Mouse (Mus musculus): Measurements from ENCODE around the gene Gm10912.
"Not testable (repeated sequence)": the region's sequence is repeated elsewhere in the genome, so short reads cannot be mapped to it uniquely, and the experiment has no call there.

The Gm10912 gene

DNA sequence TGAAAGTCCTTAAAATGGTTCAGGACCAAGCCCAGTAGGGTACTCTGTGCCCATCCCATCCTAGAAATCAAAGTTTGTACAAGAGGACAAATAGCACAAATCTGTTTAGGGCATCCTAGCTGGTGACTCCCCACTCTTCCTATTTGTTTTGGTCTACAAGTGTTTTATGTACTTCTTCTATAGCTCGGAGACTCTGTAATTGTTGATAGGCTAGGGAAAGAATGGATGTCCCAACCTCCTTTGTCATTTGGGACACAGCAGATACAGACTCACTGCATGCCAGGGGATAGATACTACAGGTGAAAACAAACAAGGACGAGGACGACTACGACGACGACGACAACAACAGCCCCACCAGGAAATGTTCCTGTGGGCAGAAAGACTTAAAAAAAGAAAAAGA is 2.8 kb downstream of the Gm10912 start, which contains the start of gene Gm10799:
Gene Gm10799 (minus strand): TSS at position 101 of the 400 bp plus-strand sequence.
- not testable (repeated sequence) for DNase-seq (ENCODE audit: low spot score)

DNA sequence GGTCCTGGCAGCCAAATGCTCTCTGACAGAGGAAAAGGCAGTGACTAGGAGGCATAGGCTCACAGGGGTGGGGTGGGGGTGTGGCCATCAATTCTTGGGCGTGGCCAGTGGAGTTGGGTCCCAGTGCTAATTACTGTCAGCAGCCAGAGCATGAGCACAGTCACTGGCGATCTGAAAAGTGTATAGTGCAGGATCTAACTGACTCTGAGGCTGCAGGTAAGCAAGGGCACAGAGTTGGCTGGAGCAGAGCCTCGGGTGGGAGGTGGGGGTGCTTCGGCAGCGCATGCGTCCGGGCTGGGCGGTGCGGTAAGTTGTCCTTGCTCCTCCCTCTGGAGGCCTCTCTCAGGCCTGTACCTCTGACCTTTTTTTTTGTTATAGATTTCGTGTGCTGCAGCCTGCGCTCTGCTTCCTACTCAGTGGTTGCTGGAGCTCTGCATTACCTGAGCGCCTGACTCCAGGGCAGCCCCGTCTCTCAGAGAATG is 4.1 kb downstream of the Gm10912 start, which contains the start of gene Cd59b:
Gene Cd59b (plus strand): TSS at position 146 of the 482 bp plus-strand sequence.
- no peak for DNase-seq (ENCODE audit: low spot score)

DNA sequence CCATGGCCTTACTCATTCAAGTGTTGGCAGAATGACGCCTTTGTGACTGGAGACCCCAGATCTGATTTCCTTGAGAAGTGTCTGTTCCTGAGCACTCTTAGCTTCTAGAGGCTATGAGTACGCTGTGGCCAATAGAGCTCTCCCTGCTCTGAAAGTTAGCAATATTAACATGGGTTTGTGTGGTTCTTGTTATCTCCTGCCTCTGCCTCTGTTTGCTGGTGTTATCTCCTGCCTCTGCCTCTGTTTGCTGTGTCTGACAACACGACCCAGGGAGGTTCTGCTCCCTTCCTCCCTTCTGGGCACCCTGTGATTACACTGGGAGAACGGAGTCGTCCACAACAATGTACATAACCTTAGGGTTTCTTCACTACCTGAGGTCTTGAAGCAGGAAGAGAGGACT is 12.7 kb downstream of the Gm10912 start:
- not testable (repeated sequence) for DNase-seq (ENCODE audit: low spot score)

DNA sequence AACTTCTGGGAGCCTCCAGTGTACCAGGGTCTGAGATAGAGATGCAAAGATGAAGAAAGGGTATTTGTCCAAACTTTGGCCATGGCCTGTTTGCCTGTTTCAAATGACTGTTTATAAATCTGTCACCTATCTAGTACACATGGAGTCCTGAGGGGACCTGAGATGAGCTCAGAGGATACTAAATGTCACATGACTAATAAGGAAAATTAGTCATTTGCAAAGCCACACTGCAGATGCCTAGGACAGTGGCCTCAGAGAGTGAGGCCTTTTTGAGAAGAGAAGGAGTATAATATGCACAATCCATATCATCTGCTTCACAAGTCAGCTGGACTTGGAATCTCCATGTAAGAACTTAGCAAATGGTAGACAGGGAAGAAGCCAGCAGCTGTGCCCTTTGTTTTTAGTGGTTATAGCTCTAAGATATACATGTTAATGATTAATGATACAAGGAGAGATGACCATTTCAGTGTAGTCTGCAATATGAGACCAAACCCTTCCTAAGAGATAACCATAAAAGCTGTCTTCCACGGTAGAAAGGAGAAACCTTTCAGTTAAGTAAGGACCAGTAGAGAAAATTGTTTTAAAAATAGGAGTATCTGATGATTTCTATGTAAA is 15.9 kb downstream of the Gm10912 start:
- DNase-seq (ENCODE audit: low spot score): not testable (repeated sequence)

DNA sequence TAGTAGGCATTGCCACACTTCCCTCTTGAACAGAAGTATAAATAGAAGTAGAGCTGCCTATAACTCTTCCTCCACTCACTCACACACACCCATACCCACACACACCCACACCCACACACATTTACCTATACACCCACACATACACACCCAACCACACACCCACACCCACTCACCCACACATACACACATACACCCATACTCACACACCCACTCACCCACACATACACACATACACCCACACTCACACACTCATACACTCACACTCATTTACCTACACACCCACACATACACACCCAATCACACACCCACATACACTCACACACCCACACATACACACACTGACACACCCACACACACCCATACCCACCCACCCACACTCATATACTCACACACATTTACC is 16.8 kb downstream of the Gm10912 start:
- no peak for DNase-seq (ENCODE audit: low spot score)

DNA sequence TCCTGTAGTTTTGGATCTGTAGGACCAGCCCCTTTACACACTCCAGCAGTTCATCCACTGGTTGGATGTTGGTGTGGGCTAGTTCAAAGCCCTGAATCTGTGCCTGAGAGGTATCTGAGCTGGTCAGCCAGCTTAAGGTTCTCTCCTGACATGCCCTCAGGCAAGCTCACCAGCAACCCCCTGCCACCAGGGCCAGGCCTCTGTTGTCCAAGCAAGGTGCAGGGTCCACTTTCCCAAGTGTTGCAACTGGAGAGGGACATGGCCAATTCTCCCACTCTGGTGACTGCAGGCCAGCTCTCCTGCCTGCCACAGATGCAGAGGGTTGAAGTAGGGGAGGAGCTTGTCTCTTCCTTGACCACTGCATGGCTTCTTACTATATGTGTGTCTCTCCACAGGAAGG is 18.4 kb downstream of the Gm10912 start:
- DNase-seq (ENCODE audit: low spot score): not testable (repeated sequence)

DNA sequence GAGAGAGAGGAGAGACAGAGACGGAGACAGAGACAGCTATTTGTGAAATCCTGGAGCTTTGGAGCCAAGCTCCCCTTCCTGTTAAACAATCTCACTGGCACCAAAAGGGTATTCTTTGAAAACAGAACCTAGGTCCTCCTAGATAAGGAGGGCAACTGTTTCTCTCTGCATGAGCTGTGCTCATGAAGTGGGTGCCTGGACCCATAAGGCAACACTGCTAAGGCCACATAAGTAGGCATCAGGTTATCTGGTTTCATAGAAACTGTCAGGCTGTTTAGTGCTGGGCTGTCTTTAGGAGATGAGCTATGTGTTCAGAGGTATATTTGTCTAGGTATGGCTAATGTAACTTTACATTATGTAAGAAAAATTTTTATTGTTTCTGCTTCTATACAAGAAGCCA is 21.9 kb downstream of the Gm10912 start:
- not testable (repeated sequence) for DNase-seq (ENCODE audit: low spot score)

DNA sequence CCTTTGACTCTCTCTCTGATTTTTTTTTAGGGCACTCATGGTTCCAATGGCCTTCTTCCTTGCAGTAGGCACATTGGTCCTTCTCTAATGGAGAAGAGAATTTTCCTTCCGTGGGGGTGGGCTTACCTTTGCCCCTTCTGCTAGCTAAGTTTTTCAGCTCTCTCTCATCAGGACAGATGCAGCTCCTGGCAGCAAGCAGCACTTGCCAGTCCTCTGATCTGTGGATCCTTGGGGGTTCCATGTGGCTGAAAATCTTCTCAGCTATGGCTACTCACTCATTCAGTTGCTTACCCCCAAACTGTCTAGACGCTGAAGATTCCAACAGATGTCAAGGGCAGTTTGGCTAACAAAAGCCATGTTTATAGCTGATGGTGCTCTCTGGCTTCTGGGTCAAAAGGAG is 27.7 kb downstream of the Gm10912 start:
- no peak for DNase-seq (ENCODE audit: low spot score)

DNA sequence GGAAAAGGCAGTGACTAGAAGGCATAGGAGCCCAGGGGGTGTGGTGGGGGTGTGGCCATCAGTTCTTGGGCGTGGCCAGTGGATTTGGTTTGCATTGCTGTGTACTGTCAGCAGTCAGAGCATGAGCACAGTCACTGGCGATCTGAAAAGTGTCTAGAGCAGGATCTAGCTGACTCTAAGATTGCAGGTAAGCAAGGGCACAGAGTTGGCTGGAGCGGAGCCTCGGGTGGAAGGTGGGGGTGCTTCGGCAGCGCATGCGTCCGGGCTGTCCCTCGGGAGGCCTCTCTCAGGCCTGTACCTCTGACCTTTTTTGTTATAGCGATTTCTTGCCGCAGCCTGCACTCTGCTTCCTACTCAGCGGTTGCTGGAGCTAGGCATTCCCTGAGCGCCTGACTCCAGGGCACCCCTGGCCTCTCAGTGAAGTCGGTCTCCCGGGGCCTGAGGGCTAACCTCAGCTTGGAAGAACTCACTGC is 30.2 kb downstream of the Gm10912 start, which contains the start of gene Cd59a:
Gene Cd59a (plus strand): TSS at position 61 of the 473 bp plus-strand sequence.
- peak; percentile 29 for DNase-seq (ENCODE audit: low spot score)

DNA sequence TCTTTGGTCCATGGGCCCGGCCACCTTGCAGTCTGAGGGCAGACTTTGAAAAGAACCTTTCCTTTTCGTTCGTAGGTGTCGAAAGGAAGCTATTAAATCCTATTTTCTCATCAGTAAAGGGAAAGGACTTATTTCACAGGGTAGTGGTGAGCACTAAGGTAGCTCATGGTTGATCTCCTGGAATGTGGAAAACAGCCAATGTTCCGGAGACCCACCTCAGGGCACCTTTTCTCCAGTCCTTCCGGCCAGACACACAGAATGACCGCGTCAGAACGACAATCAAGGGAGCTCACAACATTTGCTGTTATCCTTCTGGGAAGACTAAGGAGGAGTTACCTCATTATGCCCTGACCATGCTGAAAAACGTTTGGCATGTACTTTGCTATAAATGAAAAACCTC is 30.6 kb downstream of the Gm10912 start:
- no peak for DNase-seq (ENCODE audit: low spot score)

DNA sequence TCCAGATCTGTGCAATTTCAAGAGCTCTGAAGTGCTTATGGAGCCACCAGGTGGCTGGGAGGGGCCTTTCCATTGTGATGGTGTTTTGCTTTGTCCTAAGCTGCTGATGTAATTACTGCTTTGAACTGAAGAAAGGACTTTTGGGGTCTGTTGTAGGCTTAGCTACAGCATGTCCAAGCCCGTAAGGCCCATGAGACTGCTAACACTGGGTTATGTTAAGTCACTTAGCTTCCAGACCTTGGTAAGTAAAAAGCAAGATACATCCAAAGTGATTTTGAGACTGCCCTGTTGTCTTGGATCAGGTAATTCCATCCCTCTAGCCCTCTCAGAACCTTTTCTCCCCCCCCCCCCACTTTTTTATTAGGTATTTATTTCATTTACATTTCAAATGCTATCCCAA is 31.2 kb downstream of the Gm10912 start:
- DNase-seq (ENCODE audit: low spot score): not testable (repeated sequence)

DNA sequence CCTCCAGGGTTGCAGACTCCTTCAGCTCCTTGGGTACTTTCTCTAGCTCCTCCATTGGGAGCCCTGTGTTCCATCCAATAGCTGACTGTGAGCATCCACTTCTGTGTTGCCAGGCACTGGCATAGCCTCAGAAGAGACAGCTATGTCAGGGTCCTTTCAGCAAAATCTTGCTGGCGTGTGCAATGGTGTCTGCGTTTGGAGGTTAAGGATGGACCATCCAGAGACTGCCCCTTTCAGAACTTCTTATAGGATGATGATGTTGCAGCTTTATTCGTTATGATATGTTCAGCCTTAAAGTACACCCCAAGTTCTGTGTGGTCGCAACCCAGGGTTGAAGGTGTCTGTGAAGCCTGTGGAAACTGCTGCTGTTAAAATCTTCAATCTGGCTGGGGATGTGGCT is 31.8 kb downstream of the Gm10912 start:
- DNase-seq (ENCODE audit: low spot score): not testable (repeated sequence)

DNA sequence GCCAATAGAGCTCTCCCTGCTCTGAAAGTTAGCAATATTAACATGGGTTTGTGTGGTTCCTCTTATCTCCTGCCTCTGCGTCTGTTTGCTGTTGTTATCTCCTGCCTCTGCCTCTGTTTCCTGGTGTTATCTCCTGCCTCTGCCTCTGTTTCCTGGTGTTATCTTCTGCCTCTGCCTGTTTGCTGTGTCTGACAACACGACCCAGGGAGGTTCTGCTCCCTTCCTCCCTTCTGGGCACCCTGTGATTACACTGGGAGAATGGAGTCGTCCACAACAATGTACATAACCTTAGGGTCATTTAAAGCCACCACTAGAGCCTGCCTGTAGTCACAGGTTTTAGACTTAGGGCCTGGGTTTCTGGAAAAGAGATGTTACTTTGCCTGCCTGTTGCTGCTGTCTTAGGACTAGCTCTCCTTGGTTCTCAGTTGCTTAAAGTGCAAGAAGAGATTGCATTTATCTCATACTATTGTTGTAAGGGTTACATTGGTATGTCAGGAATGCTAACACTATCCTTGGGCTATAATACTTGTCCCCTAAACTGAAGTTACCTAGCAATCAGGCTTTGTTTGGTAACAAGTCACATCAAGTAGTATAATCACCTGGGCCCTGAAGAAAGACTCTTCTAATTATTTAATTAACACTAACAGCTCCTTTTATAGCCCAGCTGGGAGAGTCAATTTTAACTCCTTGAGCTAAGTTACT is 33.1 kb downstream of the Gm10912 start:
- no peak for DNase-seq (ENCODE audit: low spot score)

DNA sequence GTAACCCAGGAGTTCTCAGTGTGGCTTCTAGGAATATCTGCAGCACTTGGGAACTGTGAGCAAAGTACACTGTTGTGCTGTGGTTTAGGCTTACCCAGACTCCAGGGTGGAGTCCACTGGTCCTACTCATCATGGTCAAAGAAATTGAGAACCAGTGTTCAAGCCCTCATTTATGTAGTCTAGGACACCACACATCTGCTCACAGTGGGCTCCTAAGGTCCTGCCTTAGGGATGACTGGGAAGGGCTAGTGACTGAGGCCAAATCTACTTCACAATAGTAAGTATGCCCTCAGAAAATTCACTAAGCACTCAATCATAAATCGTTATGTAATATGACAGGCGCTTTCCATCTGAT is 33.6 kb downstream of the Gm10912 start:
- no peak for DNase-seq (ENCODE audit: low spot score)

DNA sequence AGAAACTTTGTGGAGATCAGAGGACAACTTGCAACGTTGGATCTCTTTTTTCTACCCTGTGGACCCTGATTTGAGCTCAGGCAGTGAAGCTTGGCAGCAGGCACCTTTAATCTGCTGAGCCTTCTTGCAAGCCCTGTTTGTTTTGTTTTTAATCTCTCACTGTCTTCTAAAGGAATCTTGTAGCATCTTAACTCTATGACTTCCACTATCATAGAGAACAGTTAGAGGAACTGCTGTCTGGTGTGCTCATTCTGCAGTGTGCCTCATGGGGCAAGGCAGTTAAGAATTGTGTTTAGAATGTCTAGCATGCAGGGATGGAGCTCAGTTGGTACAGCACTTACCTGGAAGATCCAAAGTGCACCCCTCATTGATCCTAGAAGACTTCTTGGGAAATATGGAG is 34.3 kb downstream of the Gm10912 start:
- no peak for DNase-seq (ENCODE audit: low spot score)

DNA sequence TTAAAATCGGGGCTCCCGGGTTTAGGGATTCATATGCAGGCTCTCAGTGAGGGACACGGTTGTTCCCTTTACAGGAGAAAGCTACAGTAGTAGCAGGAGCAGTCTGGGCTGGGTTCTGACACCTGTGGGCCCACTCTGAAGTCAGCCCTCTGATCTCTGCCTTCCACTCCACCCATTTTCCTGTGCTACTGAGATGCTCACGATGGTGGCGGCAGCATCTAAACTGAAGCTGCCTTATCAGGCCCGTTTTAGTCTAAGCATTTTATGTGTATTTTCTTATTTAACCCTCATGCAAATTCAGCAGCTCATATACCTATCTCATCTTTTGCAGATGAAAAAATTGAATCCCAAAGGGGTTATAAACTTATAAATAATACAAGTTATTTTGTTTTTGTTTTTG is 39.2 kb downstream of the Gm10912 start:
- DNase-seq (ENCODE audit: low spot score): no peak

DNA sequence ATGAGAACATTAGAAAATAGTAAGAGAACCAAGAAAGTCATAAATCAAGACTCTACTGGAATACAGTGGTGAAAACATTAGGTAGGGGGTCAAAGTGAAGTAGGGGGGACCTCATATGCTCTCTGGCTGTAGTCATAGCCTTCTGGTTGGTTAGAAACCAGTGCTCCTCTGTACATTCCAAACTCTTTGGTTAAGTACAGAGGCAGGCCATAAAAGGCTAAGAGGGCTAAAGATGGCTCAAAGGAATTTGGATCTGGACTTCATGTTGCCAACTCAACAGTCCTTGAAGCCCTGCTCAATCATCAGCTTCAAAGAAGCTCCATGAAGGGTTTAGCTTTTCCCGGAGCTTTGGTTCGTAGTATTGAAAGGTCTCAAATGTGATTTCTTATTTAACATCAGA is 43.4 kb downstream of the Gm10912 start:
- not testable (repeated sequence) for DNase-seq (ENCODE audit: low spot score)

DNA sequence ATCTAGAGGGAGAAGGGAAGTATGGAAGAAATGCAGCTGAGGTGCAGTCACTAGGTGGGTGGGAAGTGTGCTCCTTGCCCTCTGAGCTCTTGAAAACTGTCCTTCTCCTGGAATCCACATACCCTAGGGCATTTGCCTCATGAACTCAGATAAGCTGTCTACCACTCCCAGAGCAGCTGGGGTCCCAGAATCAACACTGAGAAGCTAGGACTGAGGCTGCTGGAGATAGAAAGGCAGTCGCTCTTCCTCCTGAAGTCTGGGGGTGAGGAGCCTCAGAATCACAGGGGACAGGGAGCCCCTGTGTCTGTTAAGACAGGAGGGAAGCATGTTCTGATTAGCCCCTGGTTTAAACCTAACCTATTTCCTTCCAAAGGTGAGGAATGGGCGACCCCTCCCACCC is 43.9 kb downstream of the Gm10912 start:
- DNase-seq (ENCODE audit: low spot score): no peak

DNA sequence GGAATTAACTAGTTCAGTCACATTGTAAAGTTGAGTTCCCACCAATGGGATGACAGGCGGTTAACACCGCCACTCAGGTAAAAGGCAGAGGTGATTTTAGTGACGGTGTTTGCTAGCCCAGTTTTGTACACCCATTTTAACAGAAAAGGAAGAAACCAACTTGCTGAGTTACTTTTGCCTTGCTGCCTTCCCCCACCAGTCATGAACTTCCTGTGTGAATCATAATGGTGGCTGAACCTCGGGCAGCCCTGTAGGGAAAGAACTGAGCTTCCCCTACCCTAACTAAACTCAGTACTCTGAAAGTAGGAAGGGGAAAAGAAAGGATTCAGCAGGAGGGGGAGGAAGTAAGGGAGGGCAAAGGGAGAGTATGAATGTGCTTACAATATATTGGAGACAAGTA is 44.4 kb downstream of the Gm10912 start:
- DNase-seq (ENCODE audit: low spot score): no peak

DNA sequence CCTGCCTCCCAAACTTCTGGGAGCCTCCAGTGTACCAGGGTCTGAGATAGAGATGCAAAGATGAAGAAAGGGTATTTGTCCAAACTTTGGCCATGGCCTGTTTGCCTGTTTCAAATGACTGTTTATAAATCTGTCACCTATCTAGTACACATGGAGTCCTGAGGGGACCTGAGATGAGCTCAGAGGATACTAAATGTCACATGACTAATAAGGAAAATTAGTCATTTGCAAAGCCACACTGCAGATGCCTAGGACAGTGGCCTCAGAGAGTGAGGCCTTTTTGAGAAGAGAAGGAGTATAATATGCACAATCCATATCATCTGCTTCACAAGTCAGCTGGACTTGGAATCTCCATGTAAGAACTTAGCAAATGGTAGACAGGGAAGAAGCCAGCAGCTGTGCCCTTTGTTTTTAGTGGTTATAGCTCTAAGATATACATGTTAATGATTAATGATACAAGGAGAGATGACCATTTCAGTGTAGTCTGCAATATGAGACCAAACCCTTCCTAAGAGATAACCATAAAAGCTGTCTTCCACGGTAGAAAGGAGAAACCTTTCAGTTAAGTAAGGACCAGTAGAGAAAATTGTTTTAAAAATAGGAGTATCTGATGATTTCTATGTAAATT is 45.7 kb downstream of the Gm10912 start:
- not testable (repeated sequence) for DNase-seq (ENCODE audit: low spot score)

DNA sequence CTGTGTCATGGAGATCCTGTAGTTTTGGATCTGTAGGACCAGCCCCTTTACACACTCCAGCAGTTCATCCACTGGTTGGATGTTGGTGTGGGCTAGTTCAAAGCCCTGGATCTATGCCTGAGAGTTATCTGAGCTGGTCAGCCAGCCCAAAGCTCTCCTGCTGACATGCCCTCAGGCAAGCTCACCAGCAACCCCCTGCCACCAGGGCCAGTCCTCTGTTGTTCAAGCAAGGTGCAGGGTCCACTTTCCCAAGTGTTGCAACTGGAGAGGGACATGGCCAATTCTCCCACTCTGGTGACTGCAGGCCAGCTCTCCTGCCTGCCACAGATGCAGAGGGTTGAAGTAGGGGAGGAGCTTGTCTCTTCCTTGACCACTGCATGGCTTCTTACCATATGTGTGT is 47.9 kb downstream of the Gm10912 start:
- DNase-seq (ENCODE audit: low spot score): not testable (repeated sequence)

DNA sequence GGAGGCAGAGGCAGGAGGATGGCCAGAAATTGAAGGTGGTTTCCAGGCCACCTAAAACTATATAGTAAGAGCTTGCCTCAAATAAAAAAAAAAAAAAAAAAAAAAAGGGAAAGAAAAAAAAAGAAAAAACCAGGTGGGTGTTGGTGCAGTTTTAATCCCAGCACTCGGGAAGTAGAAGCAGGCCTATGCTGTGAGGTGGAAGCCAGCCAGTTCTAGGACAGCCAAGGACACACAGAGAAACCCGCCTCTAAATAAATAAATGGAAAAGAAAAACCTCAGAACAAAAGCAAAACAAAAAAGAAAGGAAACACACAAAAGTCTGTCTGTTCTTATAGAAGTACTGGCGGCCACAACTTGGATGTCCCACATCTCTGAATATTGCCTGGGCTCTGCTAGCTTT is 49.3 kb downstream of the Gm10912 start:
- no peak for DNase-seq (ENCODE audit: low spot score)

Data from left cerebral cortex, adult 11 months (tissue).